8 mouse cellular contexts compared by ENCODE assay signal in the genomic region with DNA sequence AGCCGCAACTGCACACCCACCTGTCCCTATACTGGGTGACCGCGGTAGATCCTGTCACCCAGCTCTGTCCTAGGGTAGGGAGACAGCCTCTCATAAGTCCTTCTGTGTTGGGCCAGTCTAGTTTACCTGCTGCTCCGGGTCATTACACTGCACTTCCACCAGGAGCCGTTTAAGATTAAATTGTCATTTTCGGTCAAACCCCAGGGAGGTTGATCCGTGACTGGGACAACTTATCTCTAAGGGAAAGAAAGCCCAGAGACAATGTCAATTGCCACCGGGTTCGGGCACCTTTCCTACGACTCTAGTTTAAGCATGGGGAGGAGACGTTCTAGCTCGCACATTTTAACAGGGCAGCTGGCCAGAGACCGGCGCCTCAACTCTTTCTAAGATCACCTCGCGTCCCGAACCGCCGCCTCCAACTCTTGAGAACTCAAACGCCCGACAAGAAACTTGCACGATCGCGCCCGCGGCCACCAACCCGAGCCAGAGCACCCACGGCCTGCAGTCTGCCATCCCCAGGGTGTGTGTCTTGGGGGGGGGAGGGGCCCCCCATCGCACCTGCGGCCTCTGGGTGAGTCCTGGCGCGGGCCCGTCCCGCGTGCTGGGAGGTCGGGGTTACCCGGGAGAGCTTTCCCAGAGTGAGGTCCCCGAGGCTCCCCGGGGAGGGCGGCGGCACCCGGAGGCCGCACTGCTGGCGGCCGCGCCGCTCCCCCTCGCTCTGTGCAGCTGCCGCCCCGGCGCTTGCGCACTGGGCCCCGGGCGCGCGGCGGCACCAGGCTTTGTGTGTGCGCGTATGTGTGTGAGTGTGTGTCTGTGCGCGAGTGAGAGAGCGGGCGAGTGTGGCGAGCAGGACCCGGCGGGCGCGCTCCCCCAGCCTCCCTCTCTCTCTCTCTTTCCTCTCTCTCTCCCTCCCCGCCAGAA. TPM values are rescaled to one million over a fixed set of nuclear protein-coding genes. Genes with fewer than 3 reads are reported as not detected.
DNase-seq lines count a peak whose midpoint lies in the region; ATAC-seq and TF ChIP-seq lines count a peak whose summit lies in the region.

Gene Bcl7a (plus strand): TSS at position 128 of the 921 bp plus-strand sequence.

- no peaks in the 10 kb centered on the region for H3K36me3 ChIP-seq in embryonic facial prominence, embryonic 15.5 days
- peaks cover 8% of the 10 kb centered on the region for H3K36me3 ChIP-seq in limb, embryonic 13.5 days
- no peaks in the 10 kb centered on the region for H3K36me3 ChIP-seq in midbrain, embryonic 15.5 days (replicated peaks)
- no peaks in the 10 kb centered on the region for H3K36me3 ChIP-seq in spleen, adult 2 months (ENCODE audit: control insufficient read depth, insufficient read depth, low read length)

- H3K4me3 ChIP-seq in bone marrow macrophage, adult 2 months (ENCODE audit: insufficient read depth, low read length) = peak within 1 kb of the TSS; percentile 80
- H3K4me3 ChIP-seq in embryonic facial prominence, embryonic 15.5 days (replicated peaks) = peak within 1 kb of the TSS; percentile 86
- H3K4me3 ChIP-seq in limb, embryonic 13.5 days = peak within 1 kb of the TSS; percentile 90
- H3K4me3 ChIP-seq in midbrain, embryonic 15.5 days = peak within 1 kb of the TSS; percentile 99
- H3K4me3 ChIP-seq in spleen, adult 2 months (ENCODE audit: extremely low read depth, insufficient read depth, insufficient read length) = peak within 1 kb of the TSS; percentile 99

- no peaks in the 10 kb centered on the region for H3K27me3 ChIP-seq in embryonic facial prominence, embryonic 15.5 days
- no peaks in the 10 kb centered on the region for H3K27me3 ChIP-seq in limb, embryonic 13.5 days
- no peaks in the 10 kb centered on the region for H3K27me3 ChIP-seq in midbrain, embryonic 15.5 days (replicated peaks)
- H3K27me3 ChIP-seq in spleen, adult 2 months (ENCODE audit: control insufficient read depth, insufficient read depth, low read length) = no peaks in the 10 kb centered on the region

- H3K9ac ChIP-seq in embryonic facial prominence, embryonic 15.5 days = peak within 1 kb of the TSS; percentile 89
- H3K9ac ChIP-seq in limb, embryonic 13.5 days = peak within 1 kb of the TSS; percentile 97
- H3K9ac ChIP-seq in midbrain, embryonic 15.5 days = peak within 1 kb of the TSS; percentile 97

- under 1% methylated on average over 69 of the region's 69 CpGs for WGBS in embryonic facial prominence, embryonic 15.5 days
- under 1% methylated on average over 61 of the region's 69 CpGs for WGBS in limb, embryonic 13.5 days
- 1% methylated on average over 68 of the region's 69 CpGs for WGBS in midbrain, embryonic 15.5 days
- under 1% methylated on average over 67 of the region's 69 CpGs for WGBS in spleen, adult 2 months

- peak; percentile 88 to 92 for DNase-seq in B cell, adult 2 months
- DNase-seq in heart, adult 9 months (ENCODE audit: low spot score in 2 of 2) = peak; percentile 87 to 91
- DNase-seq in kidney, adult 9 months = peak; percentile 91
- peak; percentile 80 to 89 for DNase-seq in spleen, adult 2 months (ENCODE audit: low read depth in 1 of 2, low spot score in 2 of 2)

- H3K9me3 ChIP-seq in embryonic facial prominence, embryonic 15.5 days (replicated peaks) = no peaks in the 10 kb centered on the region
- H3K9me3 ChIP-seq in limb, embryonic 13.5 days = no peaks in the 10 kb centered on the region
- H3K9me3 ChIP-seq in midbrain, embryonic 15.5 days = no peaks in the 10 kb centered on the region

- no peak for TF ChIP-seq POLR2A in bone marrow macrophage, adult 2 months (IDR thresholded peaks at IDR 0.05; ENCODE audit: borderline replicate concordance, low read depth, low read length)
- TF ChIP-seq POLR2A in spleen, adult 2 months (IDR thresholded peaks at IDR 0.05; ENCODE audit: low read depth, low read length) = peak; percentile 37

- no peak for TF ChIP-seq CTCF in bone marrow macrophage, adult 2 months (IDR thresholded peaks at IDR 0.05; ENCODE audit: low read depth, low read length)
- no peak for TF ChIP-seq CTCF in spleen, adult 2 months (IDR thresholded peaks at IDR 0.05; ENCODE audit: extremely low read depth, insufficient read depth, insufficient read length, insufficient replicate concordance)

- ATAC-seq in embryonic facial prominence, embryonic 15.5 days (ENCODE audit: insufficient number of reproducible peaks, low FRiP score, low TSS enrichment, low read depth) = peak; percentile 86
- peak; percentile 87 for ATAC-seq in limb, embryonic 13.5 days (ENCODE audit: low FRiP score, low read depth)
- ATAC-seq in midbrain, embryonic 15.5 days (replicated peaks) = peak; percentile 91

- peak within 1 kb of the TSS; percentile 41 for H3K27ac ChIP-seq in bone marrow macrophage, adult 2 months (ENCODE audit: insufficient read depth, low read depth, low read length)
- H3K27ac ChIP-seq in embryonic facial prominence, embryonic 15.5 days (replicated peaks) = peak within 1 kb of the TSS; percentile 98
- H3K27ac ChIP-seq in limb, embryonic 13.5 days = peak within 1 kb of the TSS; percentile 99
- peak within 1 kb of the TSS; percentile 99 for H3K27ac ChIP-seq in midbrain, embryonic 15.5 days
- peak within 1 kb of the TSS; percentile 96 for H3K27ac ChIP-seq in spleen, adult 2 months (ENCODE audit: insufficient read depth, low read length)

- H3K4me1 ChIP-seq in bone marrow macrophage, adult 2 months (ENCODE audit: control insufficient read depth, insufficient read depth, low read length) = peaks cover 3% of the 10 kb centered on the region; the same call in 1 of the 2 replicates
- H3K4me1 ChIP-seq in embryonic facial prominence, embryonic 15.5 days = peaks cover 31% of the 10 kb centered on the region
- peaks cover 18% of the 10 kb centered on the region for H3K4me1 ChIP-seq in limb, embryonic 13.5 days
- H3K4me1 ChIP-seq in midbrain, embryonic 15.5 days = peaks cover 35% of the 10 kb centered on the region
- H3K4me1 ChIP-seq in spleen, adult 2 months (ENCODE audit: control insufficient read depth, insufficient read depth, insufficient read length) = peaks cover 15% of the 10 kb centered on the region

- H3K4me2 ChIP-seq in embryonic facial prominence, embryonic 15.5 days (replicated peaks) = peak within 1 kb of the TSS; percentile 84
- peak within 1 kb of the TSS; percentile 73 for H3K4me2 ChIP-seq in limb, embryonic 13.5 days (replicated peaks)
- H3K4me2 ChIP-seq in midbrain, embryonic 15.5 days = peak within 1 kb of the TSS; percentile 74

RNA-seq across cellular contexts. Expression of gene Bcl7a, which starts in this region (rescaled TPM):
- polyA plus RNA-seq in bone marrow macrophage, adult 2 months (2012; ENCODE audit: insufficient read depth, insufficient read length, missing spikeins) = 2.7 and 3.3 TPM in 2 replicates
- polyA plus RNA-seq in embryonic facial prominence, embryonic 15.5 days (2015; fragmentation: Nextera tagmentation; extraction: Ambion mirVana) = 28.9 and 31.0 TPM in 2 replicates
- polyA plus RNA-seq in limb, embryonic 13.5 days (2015; fragmentation: Nextera tagmentation; extraction: Ambion mirVana) = 31.2 and 33.1 TPM in 2 replicates
- 35.9 and 39.6 TPM in 2 replicates for polyA plus RNA-seq in midbrain, embryonic 15.5 days (2015; fragmentation: Nextera tagmentation; extraction: Ambion mirVana)
- 12.4 and 12.8 TPM in 2 replicates for polyA plus RNA-seq in spleen, adult 2 months (2012; rRNA removed)

Comparison
In these comparisons a context has a peak if more than half of its experiments do, and no peak if none do; other contexts are left out.
1. Peak in every context shown above with its lines: DNase-seq, ATAC-seq, H3K4me3 ChIP-seq and H3K27ac ChIP-seq.
2. H3K27ac ChIP-seq: peak in every context shown above with its lines; median percentile 99 in limb, embryonic 13.5 days; 99 in midbrain, embryonic 15.5 days; 98 in embryonic facial prominence, embryonic 15.5 days; 96 in spleen, adult 2 months; 41 in bone marrow macrophage, adult 2 months.